1 mouse cellular context compared by ENCODE assay signal in the genomic region with DNA sequence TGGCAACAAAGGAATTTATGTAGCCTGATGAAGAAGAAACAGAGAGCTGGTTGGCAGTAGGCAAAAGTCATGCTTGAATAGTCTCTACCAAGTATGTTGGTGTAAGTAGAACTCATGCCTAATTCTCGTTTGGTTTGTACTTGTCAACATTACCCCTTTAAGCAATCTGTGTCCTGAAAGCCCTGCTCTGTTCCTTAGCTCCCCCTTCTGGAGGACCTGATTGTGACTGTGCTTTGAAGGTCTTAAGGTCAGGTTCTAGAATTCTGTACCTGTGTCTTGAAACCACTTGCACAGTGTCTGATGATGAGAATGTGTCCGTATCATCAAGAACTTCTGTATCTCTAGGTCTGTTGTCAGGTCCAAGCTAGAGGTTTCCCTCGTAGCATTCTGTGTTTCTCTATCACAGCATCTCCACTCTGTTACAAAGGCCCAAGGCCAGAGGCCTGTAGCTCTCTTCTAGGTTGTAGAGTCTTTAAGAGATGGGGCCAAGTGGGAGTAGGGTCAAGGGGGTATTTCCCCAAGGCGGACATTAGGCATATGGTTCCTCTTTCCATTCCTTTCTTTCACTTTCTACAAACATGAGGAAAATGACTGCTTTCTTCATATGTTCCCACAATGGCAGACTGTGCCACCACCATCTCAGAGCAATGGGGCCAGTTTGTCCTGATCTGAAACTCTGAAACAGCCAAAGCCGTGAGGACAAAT.
TF ChIP-seq lines count a peak whose summit lies in the region.

No protein-coding gene starts in this region.

TF ChIP-seq in CH12.LX, 34 proteins besides CTCF, POLR2A, EP300 and RAD21 (continued from another document):
- TF ChIP-seq MAX (IDR thresholded peaks at IDR 0.05; ENCODE audit: low read length) (0 out of 2 replicates have a peak, but pooled peaks have one; percentile 53), MXI1 (IDR thresholded peaks at IDR 0.05; ENCODE audit: low read depth, low read length) (peak; percentile 46; the same call in 1 of the 2 replicates), JUND (conservative IDR thresholded peaks at IDR 0.05; ENCODE audit: low read depth, low read length) (0 out of 2 replicates have a peak, but pooled peaks have one; percentile 33), ZNF384 (IDR thresholded peaks at IDR 0.05; ENCODE audit: low read depth, low read length) (no peak)
